Mouse (Mus musculus) ES-E14 (cell line): Measurements from ENCODE around the gene Zfp414. TPM values are rescaled to one million over a fixed set of nuclear protein-coding genes. Genes with fewer than 3 reads are reported as not detected.
"Not testable (repeated sequence)": the region's sequence is repeated elsewhere in the genome, so short reads cannot be mapped to it uniquely, and the experiment has no call there.

ENCODE experiments used
- DNase-seq: peaks from one replicate; pipeline ENCODE4 v3.0.0-alpha.2; 2013; ENCODE audit warnings: low read depth, low spot score
- H3K27ac ChIP-seq: 2 replicates; pipeline ENCODE4 v1.5.1; 2012; ENCODE audit warnings: low read depth, mild to moderate bottlenecking, low read length, moderate library complexity, mixed read lengths; ENCODE audit not compliant: poor library complexity, insufficient read depth, severe bottlenecking
- H3K36me3 ChIP-seq: 2 replicates; pipeline ENCODE4 v1.6.1; 2012; ENCODE audit warnings: mild to moderate bottlenecking, low read length, moderate library complexity, mixed read lengths; ENCODE audit not compliant: control insufficient read depth, poor library complexity, insufficient read depth, severe bottlenecking
- H3K4me1 ChIP-seq, 2 experiments: fragments of 150-350 bp in 1 of 2; sonication (generic) in 1 of 2; 2 replicates each; pipeline ENCODE4 v1.6.1; 2012; ENCODE audit warnings: low read length in 2 of 2, mild to moderate bottlenecking in 1 of 2, mixed read lengths in 1 of 2; ENCODE audit not compliant: control insufficient read depth in 2 of 2, insufficient read depth in 2 of 2, poor library complexity in 1 of 2
- H3K4me3 ChIP-seq, 2 experiments: fragments of 150-350 bp in 1 of 2; sonication (generic) in 1 of 2; 2 replicates each; pipeline ENCODE4 v1.5.1; 2012; ENCODE audit warnings: low read length in 2 of 2, low read depth in 1 of 2, mild to moderate bottlenecking in 1 of 2, mixed read lengths in 1 of 2; ENCODE audit not compliant: insufficient read depth in 1 of 2, poor library complexity in 1 of 2, severe bottlenecking in 1 of 2
- H3K9ac ChIP-seq: 2 replicates; pipeline ENCODE4 v1.6.1; 2012; ENCODE audit warnings: low read depth, mild to moderate bottlenecking, low read length, mixed read lengths; ENCODE audit not compliant: poor library complexity, insufficient read depth, severe bottlenecking
- H3K9me3 ChIP-seq: fragments of 150-350 bp; sonication (generic); 2 replicates; pipeline ENCODE4 v1.6.1; 2012; ENCODE audit warnings: low read depth, mild to moderate bottlenecking, low read length; ENCODE audit not compliant: control insufficient read depth, insufficient read depth
- CHD2 ChIP-seq: IDR thresholded peaks from 2 replicates; pipeline ENCODE4 v1.6.1; 2014; ENCODE audit warnings: mild to moderate bottlenecking, low read depth, low read length, inconsistent platforms
- HCFC1 ChIP-seq: IDR thresholded peaks from 2 replicates; pipeline ENCODE4 v1.6.1; 2012; ENCODE audit warnings: low read length, inconsistent platforms, borderline replicate concordance; ENCODE audit not compliant: insufficient read depth
- MAFK ChIP-seq: IDR thresholded peaks from 2 replicates; pipeline ENCODE4 v1.6.1; 2014; ENCODE audit warnings: mild to moderate bottlenecking, low read depth, low read length, inconsistent platforms; ENCODE audit not compliant: insufficient read depth
- ZC3H11A ChIP-seq: IDR thresholded peaks from 2 replicates; pipeline ENCODE4 v1.6.1; 2012; ENCODE audit warnings: low read depth, mild to moderate bottlenecking, inconsistent platforms, low read length, borderline replicate concordance
- ZNF384 ChIP-seq: IDR thresholded peaks from 2 replicates; pipeline ENCODE4 v1.6.1; 2012; ENCODE audit warnings: low read depth, low read length, inconsistent platforms
- in situ Hi-C, 2 experiments: fragments of 600-800 bp; cut with MboI; formaldehyde crosslinking; loops; one replicate each; pipeline ENCODE4 v1.15.1; 2025; ENCODE audit warnings: low sequenced_read_pairs in 2 of 2, inconsistent platforms in 1 of 2; ENCODE audit not compliant: unreplicated experiment in 2 of 2
- total RNA-seq: library from RNA; depleted of rRNA; stranded (reverse); fragments of 300-350 nt; gene quantifications from 2 replicates; pipeline ENCODE4 v1.2.3, GENCODE M21; 2012

Gene Zfp414
- total RNA-seq, 1 experiment: 13.6 TPM

GRCm38 (mm10) chr17:33607273-33607672 lies 21.6 kb upstream of the Zfp414 start:
- H3K9me3 ChIP-seq: no peaks in the 10 kb centered on the region
- H3K4me3 ChIP-seq: no peak overlapping the region
- H3K27ac ChIP-seq: no peak overlapping the region
- no peak overlapping the region for H3K9ac ChIP-seq
- in situ Hi-C loops: no loop called here
- DNase-seq: no peak
- TF ChIP-seq MAFK (no peak), CHD2 (no peak), ZNF384 (no peak)
- no peaks in the 10 kb centered on the region for H3K36me3 ChIP-seq
- no peaks in the 10 kb centered on the region for H3K4me1 ChIP-seq

DNA sequence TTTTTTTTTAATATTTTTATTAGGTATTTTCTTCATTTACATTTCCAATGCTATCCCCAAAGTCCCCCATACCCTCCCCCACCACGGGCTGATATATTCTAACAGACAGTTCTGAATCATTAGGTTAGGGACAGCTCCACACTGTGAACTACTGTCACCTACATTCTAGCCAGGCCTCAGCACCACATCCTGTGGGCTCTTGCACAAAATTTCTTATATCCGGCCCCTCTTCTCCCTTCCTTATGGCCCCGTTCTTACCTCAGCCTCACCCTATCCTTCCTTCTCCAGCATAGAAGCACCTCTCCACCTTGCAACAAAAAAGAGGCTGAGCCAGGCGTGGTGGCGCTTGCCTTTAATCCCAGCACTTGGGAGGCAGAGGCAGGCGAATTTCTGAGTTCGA lies 18.3 kb upstream of the Zfp414 start:
- no peak overlapping the region for H3K4me3 ChIP-seq
- no peaks in the 10 kb centered on the region for H3K4me1 ChIP-seq
- DNase-seq: no peak
- H3K9ac ChIP-seq: no peak overlapping the region
- TF ChIP-seq MAFK (no peak), CHD2 (no peak), HCFC1 (no peak), ZNF384 (no peak)
- H3K36me3 ChIP-seq: no peaks in the 10 kb centered on the region
- in situ Hi-C loops: no loop called here
- H3K9me3 ChIP-seq: peaks cover 1% of the 10 kb centered on the region; the same call in 1 of the 2 replicates
- no peak overlapping the region for H3K27ac ChIP-seq

DNA sequence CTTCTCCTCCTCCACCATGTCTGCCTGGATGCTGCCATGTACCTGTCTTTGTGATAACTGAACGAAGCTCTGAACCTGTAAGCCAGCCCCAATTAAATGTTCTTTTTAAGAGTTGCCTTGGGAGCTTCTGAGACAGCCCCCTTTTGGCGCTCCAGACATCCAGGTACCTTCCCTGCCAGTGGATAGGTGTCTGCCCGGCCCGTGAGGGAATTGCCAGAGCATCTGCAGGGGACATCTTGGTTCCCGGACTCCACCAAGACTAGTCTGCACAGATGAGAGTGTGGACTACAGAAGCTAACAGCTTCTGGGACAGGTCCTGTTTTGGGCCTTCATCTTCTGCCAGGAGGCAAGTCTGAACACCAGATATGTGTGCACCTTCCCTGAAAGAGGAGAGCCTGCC lies 15.2 kb upstream of the Zfp414 start:
- in situ Hi-C loops, H3K4me3 ChIP-seq, H3K9me3 ChIP-seq, H3K27ac ChIP-seq, H3K36me3 ChIP-seq, DNase-seq, H3K4me1 ChIP-seq, H3K9ac ChIP-seq: not testable (repeated sequence)

- Histone ChIP-seq H3K9ac (no peak overlapping the region), H3K27ac (no peak overlapping the region), H3K9me3 (no peaks in the 10 kb centered on the region), H3K36me3 (peaks cover 15% of the 10 kb centered on the region), H3K4me1 (peaks cover 2 to 4% of the 10 kb centered on the region in 2 experiments; a peak in 2 of 4 replicates), H3K4me3 (no peak overlapping the region)
- DNase-seq: no peak
- TF ChIP-seq CHD2 (no peak), ZNF384 (no peak), MAFK (no peak), HCFC1 (no peak), ZC3H11A (no peak)
- in situ Hi-C loops: no loop called here
These were observed 1.6 kb upstream of the Zfp414 start for GRCm38 (mm10) chr17:33627281-33627680.

DNA sequence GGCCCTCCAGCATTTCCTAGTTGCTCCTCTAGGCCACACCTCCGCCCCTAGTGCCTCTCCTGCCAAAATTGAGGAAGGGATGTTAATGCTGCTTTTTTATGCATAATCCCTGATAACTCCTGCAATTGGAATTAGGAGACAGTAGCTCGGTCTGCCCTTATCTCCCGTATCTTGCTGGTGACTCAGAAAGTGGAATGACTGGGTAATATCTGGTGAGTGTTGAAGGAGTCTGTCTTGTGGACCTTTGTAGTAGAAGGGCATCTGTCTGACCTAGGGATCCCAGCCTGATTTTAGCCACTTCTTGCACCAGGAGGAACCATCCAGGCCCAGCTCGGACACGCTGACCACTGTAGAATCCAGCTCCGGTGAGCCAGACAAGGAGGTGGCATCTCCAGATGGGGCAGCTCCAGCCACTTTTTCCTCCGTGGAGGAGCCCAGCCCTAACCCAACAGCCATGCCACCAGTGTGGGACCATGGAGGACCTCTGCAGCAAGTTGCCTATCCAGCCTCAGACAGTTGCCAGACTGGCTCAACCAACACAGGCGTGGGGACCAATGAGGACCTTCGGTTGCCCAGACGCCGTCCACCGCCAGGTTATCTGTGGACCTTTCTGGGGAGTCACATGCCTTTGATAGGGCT lies 716 bp downstream of the Zfp414 start:
- no peak for DNase-seq
- Histone ChIP-seq H3K27ac (0 out of 2 replicates have a peak overlapping the region, but pooled peaks have one; percentile 92), H3K9ac (peak overlapping the region; percentile 98), H3K36me3 (peaks cover 15% of the 10 kb centered on the region), H3K4me3 (peak overlapping the region; percentile 82 to 91), H3K4me1 (peaks cover 2 to 4% of the 10 kb centered on the region in 2 experiments; a peak in 2 of 4 replicates), H3K9me3 (no peaks in the 10 kb centered on the region)
- TF ChIP-seq ZNF384 (no peak), CHD2 (no peak), MAFK (no peak), ZC3H11A (no peak), HCFC1 (no peak)
- in situ Hi-C loops: no loop called here
